Mouse (Mus musculus): ENCODE data around the gene Vhl. TPM values are rescaled to one million over a fixed set of nuclear protein-coding genes. Genes with fewer than 3 reads are reported as not detected.

Vhl gene
- 10 to 100 TPM; 27.1 to 32.8 TPM for total RNA-seq (2021)
- long read RNA-seq, experiment 1, transcript Vhl-201 (3 exons, 2,792 nt): major isoform, 18 of 24 reads
- long read RNA-seq, experiment 1, partial matches to known transcripts: 1 of 24 reads
- long read RNA-seq, experiment 1, other reads (novel, unspliced or antisense): 5 of 24 reads
- long read RNA-seq, experiment 2, transcript Vhl-201 (3 exons, 2,792 nt): major isoform, 14 of 14 reads
- long read RNA-seq, experiment 2, partial matches to known transcripts: 0 of 14 reads
- long read RNA-seq, experiment 2, other reads (novel, unspliced or antisense): 0 of 14 reads

GRCm38 (mm10) chr6:113623941-113624751 is at the start of gene Vhl:
Gene Vhl, plus strand, starts transcription at chr6:113623959.
- peak; percentile 92 to 94 for DNase-seq

GRCm38 (mm10) chr6:113576044-113576443 is 47.7 kb upstream of the Vhl start:
- no peak for DNase-seq

GRCm38 (mm10) chr6:113579306-113579705 is 44.5 kb upstream of the Vhl start:
- no peak for DNase-seq

GRCm38 (mm10) chr6:113583023-113583422 is 40.7 kb upstream of the Vhl start:
- no peak for DNase-seq

- no peak for DNase-seq
These were observed 38.7 kb upstream of the Vhl start for GRCm38 (mm10) chr6:113585065-113585464.

GRCm38 (mm10) chr6:113586466-113587183 is 37.1 kb upstream of the Vhl start:
- DNase-seq: peak; percentile 73 to 76

GRCm38 (mm10) chr6:113592637-113593036 is 31.1 kb upstream of the Vhl start:
- no peak for DNase-seq

GRCm38 (mm10) chr6:113597945-113598344 is 25.8 kb upstream of the Vhl start:
- no peak for DNase-seq

- DNase-seq: peak; percentile 88 to 89
These were observed 23.9 kb upstream of the Vhl start for GRCm38 (mm10) chr6:113599833-113600232.

GRCm38 (mm10) chr6:113600543-113601139 is 23.1 kb upstream of the Vhl start, which contains the start of gene Fancd2os:
Gene Fancd2os, minus strand, starts transcription at chr6:113600715.
- DNase-seq: peak; percentile 16 to 27

- no peak for DNase-seq
These were observed 20.9 kb upstream of the Vhl start for GRCm38 (mm10) chr6:113602821-113603220.

- no peak for DNase-seq
These were observed 19.8 kb upstream of the Vhl start for GRCm38 (mm10) chr6:113603993-113604392.

GRCm38 (mm10) chr6:113604432-113605223 is 19.1 kb upstream of the Vhl start, which contains the start of gene Brk1:
Gene Brk1, plus strand, starts transcription at chr6:113604772.
- DNase-seq: peak; percentile 89 to 91

GRCm38 (mm10) chr6:113605224-113605545 is 18.6 kb upstream of the Vhl start:
- no peak for DNase-seq

GRCm38 (mm10) chr6:113608871-113609270 is 14.9 kb upstream of the Vhl start:
- DNase-seq: peak; percentile 46 to 71

GRCm38 (mm10) chr6:113609293-113609692 is 14.5 kb upstream of the Vhl start:
- no peak for DNase-seq

GRCm38 (mm10) chr6:113612258-113612969 is 11.3 kb upstream of the Vhl start:
- no peak for DNase-seq

- DNase-seq: no peak
These were observed 9.6 kb upstream of the Vhl start for GRCm38 (mm10) chr6:113614152-113614551.

GRCm38 (mm10) chr6:113614997-113615396 is 8.8 kb upstream of the Vhl start:
- no peak for DNase-seq

GRCm38 (mm10) chr6:113615489-113615888 is 8.3 kb upstream of the Vhl start:
- DNase-seq: no peak

GRCm38 (mm10) chr6:113623386-113623785 is 373 bp upstream of the Vhl start:
- no peak for DNase-seq
